Mouse (Mus musculus) embryo, embryonic 11 days (tissue): ENCODE measurements around the gene Snx21.
A peak's percentile ranks its signal among the peaks of the same experiment; 100 is the strongest.
"Not testable (repeated sequence)": the region's sequence is repeated elsewhere in the genome, so short reads cannot be mapped to it uniquely, and the experiment has no call there.

Experiments
- DNase-seq: peaks from one replicate; pipeline ENCODE4 v3.0.0-alpha.2; 2015

Gene Snx21

DNA sequence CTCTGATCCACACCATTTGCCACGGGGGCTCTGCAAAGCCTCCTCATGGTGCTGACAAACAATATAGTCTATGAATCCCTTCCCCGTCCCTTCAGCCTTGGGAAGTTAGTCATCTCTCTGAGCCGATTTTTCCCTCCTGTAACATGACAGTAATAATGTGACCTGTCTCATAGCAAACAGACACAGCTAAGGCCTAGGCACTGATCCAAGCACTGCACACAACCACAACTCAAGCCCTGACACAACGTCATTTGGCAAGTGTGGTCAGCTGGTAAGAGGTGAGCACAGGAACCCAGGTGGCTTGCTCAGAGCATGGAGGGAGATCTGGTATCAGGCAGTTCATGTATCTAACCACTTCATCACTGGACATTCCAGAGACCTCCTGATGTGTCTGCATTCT lies 10.2 kb downstream of the Snx21 start:
- no peak for DNase-seq

- DNase-seq, result not testable (repeated sequence)
Observed at GRCm38 (mm10) chr2:164798554-164798953, 12.9 kb downstream of the Snx21 start.

- no peak for DNase-seq
Observed at GRCm38 (mm10) chr2:164800252-164801004, 14.8 kb downstream of the Snx21 start.

GRCm38 (mm10) chr2:164803201-164803920 lies 17.7 kb downstream of the Snx21 start:
- DNase-seq, result no peak

- no peak for DNase-seq
Observed at GRCm38 (mm10) chr2:164803921-164804313, 18.3 kb downstream of the Snx21 start.

DNA sequence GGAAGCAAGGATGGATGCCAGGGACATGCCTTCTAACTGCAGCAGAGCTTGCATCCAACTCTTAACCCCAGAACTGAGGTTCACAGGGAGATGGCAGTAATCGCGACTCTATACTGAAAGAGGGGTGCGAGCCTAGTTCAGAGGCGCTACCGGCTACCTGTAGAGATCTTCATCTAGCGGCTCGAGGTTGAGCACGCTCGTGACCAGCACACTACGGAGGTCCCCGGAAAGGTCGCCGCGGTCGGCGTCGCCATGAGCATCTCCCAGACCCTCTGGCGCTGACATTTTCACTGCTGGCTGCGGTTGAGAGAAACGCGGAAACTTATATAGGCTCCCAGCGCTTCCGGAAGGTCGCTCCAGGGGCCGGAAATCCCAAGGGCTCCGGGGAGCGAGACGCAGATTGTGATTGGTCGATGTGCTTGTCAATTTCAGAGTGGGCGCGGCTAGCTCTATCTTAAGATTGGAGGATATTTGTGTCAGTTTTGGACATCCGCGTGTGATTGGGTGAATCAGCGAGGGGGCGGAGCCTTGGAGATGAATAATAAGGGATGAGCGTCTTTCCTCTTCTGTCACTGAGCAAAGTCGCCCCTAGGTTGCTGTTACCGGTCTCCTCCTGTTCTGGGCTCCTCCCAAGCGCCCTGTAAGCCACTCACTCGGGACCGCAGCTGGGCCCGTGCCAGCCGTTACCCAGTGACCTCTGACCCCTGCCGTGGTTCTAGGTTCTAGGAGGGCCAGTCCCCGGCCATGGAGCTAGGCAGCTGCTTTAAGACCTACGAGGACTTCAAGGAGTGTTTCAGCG lies 19.1 kb downstream of the Snx21 start, which contains the start of the genes Acot8 and Zswim3:
Gene Acot8, minus strand, starts transcription at position 350 of the 799 bp plus-strand sequence.
Gene Zswim3, plus strand, starts transcription at position 566 of the 799 bp plus-strand sequence.
- peak; percentile 98 for DNase-seq

DNA sequence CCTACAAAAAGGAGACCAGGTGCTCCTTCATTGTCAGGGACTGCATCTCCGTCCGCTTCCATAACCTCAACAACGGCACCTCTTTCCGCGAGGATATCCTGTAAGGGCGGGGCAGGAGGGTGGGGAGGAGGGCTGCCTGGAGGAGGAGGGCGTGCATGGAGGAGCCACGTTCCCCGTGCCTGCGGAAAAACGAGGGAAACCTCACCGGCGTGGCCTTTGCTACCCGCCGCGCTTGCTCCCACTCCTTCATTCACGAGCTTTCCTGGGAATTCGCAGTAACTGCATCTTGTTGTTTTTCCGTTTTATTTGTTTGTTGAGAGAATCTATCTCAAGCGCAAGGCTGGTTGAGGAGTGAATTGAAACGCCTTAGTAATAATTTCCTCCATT lies 19.7 kb downstream of the Snx21 start:
- no peak for DNase-seq

GRCm38 (mm10) chr2:164806614-164807013 lies 21.0 kb downstream of the Snx21 start:
- DNase-seq, result no peak

GRCm38 (mm10) chr2:164813557-164813956 lies 27.9 kb downstream of the Snx21 start:
- no peak for DNase-seq

DNA sequence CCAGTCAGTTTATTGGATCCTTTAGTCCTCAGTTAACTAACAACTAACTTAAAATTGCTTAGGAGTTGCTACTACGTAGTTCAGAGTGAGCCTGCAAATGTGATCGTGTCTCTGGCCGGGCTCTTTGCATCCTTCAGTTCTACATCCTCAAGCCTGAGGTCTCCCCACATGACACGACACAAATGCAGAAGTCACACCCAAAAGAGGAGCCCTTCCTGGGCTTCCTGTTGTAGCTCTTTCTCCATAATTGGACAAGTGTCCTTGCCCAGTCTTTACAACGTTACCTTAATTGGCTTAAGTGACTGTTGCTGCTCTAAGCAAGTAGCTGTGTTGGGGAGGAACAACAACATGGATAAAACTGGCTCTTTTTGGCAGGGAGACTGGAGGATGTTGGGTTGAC lies 29.7 kb downstream of the Snx21 start:
- no peak for DNase-seq

DNA sequence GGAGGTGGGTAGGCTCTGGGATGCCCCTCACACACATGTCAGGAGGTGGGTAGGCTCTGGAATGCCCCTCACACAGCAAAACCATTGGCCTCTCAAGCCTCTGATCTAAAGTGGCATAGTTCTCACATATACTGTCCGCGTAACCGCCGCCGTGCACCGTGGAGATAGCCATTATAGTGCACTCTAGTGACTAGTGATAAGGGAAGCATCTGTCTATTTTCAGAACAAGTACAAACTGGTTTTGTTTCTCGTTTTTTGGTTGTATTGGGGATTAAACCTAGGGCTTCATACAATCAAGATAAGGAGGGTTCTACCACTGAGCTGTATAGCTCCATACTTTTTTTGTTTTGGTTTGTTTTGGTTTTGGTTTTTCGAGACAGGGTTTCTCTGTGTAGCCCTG lies 30.2 kb downstream of the Snx21 start:
- no peak for DNase-seq

- DNase-seq, result no peak
Observed at GRCm38 (mm10) chr2:164817206-164817605, 31.6 kb downstream of the Snx21 start.

DNA sequence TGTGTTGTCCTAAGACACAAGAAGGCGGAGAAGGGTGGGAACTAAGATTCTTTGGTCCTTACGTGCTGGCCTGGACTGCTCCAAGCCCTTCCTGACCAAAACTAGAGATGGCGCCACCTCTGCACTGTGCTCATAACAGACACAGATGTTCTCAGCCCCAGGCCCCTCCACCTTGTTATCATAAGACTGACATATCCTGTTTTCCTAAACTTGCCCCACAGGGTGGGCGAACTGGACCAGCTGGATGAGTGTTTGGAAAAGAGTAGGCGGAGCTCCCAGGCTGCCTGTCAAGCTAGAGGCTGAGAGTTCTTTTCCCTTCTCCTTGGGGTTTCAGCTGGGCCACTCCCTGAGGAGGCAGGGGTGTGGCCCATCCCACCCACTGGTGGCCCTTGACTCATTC lies 32.1 kb downstream of the Snx21 start:
- DNase-seq, result peak; percentile 50

- no peak for DNase-seq
Observed at GRCm38 (mm10) chr2:164821060-164821459, 35.4 kb downstream of the Snx21 start.

DNA sequence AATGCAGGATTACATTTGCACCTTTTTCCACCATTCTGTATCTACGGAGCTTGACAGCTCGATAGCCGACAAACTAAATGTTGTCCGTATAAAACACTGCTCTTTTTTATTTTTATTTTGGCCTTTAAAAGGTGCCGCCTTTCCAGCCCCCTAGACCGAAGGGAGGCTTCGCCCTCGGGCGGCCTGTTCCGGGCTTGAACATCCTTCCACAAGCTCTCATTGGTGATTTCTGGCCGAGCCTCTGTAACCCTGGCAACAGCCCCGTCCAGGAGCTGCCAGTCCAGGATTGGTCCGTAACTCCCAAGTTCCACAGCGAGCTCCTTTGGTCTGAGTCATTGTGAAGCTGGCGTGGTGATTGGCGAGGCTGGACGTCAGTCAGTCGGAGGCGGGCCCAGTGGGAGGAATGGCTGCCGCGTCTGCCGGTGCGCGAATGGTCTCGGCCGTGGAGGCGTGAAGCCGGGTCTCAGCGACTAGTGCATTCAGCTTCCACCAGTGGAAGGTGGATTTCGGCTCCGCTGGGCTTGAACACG lies 37.1 kb downstream of the Snx21 start, which contains the start of gene Zswim1:
Gene Zswim1, plus strand, starts transcription at position 51 of the 530 bp plus-strand sequence.
- peak; percentile 97 for DNase-seq

- DNase-seq, result peak; percentile 62
Observed at GRCm38 (mm10) chr2:164823181-164823585, 37.6 kb downstream of the Snx21 start.

DNA sequence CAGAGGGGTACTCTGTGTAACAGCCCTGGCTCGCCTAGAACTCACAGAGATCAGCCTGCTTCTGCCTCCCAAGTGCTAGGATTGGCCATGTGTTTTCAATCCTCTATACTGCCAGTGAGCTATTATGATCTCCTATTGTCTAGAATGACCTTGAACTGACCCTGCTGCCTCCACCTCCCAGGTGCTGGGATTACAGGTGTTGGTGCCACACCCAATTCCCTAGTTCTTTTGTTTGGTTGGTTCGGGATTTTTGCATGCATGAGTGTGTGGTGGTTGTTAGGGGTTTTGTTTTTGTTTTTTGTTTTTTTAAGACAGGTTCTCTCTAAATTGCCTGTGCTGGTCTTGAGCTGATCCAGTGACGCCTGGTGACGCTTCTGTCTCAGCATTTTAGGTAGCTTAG lies 38.3 kb downstream of the Snx21 start:
- DNase-seq, result no peak

DNA sequence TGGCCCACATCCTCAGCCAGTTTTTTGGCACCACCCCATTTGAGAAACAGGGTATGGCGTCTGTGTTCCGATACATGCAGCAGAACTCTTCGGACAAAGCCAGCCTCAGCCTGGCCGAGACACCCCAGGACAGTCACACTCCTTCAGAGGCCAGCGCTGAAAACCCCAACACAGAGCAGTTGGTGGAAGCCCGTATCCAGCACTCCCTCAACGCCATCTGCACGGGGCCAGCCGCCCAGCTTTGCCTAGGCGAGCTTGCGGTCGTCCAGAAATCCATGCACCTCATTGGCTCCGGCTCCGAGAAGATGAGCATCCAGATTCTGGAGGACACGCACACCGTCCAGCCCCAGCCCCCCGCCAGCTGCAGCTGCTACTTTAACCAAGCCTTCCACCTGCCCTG lies 39.9 kb downstream of the Snx21 start:
- DNase-seq, result no peak

DNA sequence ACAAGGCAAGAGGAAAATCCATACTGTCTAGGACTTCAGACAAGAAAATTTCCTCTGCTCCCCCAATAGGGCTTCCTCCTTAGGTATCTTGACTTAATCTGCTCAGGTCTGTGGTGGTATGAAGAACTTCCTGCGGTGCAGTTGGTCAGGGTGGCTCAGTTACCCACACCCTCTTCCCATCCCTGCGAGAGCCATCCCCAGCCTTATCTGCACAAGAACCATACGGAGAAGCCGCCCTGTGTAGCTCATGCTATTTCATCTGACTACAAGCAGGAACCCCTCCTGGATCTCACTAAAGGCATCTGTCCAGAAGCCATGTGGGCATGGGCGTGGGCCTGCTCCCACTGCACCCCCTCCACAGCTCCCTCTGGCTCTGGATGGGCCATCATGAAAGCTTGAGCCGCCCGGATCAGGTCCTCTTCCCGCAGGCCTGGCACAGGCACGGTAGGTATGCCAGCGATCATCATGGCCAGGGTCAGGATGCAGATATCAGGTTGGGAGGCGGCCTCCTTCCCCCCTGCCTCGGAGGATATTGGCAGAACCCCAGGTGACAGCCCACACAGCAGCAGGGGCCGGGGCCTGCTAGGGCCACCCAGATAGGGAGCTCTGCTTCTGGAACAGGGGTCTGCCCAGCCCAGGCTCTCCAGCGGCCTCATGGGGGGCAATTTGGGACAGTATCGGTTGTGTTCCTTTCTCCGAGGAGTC lies 41.7 kb downstream of the Snx21 start:
- DNase-seq, result no peak

DNA sequence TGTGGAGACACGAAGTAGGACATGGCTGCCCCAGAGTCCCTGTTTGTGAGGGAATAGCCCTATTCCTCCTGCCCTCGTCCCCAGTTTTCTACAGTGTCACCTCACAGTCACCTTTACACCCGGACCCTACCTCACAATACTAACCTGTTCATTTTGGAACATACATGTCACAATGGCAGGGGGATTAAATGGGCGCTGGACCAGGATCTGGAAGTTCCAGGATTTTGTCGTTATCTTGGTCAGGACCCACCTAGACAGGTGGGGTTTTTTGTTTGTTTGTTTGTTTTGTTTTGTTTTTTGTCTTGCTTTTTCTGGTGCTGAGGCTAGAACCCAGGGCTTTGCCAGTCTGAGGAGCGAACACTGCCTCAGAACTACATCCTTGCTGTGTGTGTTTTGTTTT lies 42.8 kb downstream of the Snx21 start, which contains the start of gene Spata25:
Gene Spata25, minus strand, starts transcription at position 101 of the 400 bp plus-strand sequence.
- no peak for DNase-seq

DNA sequence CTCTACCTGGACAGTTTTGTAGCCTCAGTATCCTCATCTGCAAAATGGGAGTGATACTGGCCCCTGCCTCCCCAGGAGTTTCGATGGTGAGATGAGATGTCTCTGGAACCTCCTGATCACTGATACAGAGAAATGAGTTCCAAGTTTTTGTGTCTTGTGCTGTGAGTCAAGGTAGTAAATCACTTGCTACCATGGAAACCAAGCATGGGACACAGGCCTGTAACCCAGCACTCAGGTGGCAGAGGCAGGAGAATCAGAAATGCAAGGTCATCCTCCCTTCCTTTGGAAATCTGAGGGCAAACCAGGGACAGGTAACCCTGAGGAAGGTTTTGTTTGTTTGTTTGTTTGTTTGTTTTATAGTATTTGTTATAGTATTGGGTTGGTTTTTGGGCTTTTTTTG lies 43.5 kb downstream of the Snx21 start:
- no peak for DNase-seq

DNA sequence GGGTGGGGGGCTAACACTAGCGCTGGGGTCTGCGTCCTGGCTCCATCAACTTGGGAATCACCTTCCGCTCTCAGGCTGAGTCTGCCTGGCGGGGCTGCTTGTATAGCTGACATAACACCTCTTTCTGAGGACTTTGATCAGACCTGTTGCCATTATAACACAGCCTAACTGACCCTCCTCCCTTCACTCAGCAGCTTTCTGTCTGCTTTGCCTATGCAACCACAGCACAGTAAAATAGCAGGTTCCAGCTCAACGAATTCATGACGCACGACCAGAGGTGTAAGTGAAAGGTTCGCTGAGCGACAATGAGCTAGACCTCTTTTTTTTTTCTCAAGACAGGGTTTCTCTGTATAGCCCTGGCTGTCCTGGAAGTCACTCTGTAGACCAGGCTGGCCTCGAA lies 45.4 kb downstream of the Snx21 start:
- DNase-seq, result no peak
